Mouse (Mus musculus) ovary, postnatal 10 days (tissue): ENCODE data around the gene F8.
A peak's percentile ranks its signal among the peaks of the same experiment; 100 is the strongest.
"Not testable (repeated sequence)": the region's sequence is repeated elsewhere in the genome, so short reads cannot be mapped to it uniquely, and the experiment has no call there.

Experiments
- DNase-seq: peaks from one replicate; pipeline ENCODE4 v3.0.0; 2022; ENCODE audit warnings: low spot score

Gene F8

DNA sequence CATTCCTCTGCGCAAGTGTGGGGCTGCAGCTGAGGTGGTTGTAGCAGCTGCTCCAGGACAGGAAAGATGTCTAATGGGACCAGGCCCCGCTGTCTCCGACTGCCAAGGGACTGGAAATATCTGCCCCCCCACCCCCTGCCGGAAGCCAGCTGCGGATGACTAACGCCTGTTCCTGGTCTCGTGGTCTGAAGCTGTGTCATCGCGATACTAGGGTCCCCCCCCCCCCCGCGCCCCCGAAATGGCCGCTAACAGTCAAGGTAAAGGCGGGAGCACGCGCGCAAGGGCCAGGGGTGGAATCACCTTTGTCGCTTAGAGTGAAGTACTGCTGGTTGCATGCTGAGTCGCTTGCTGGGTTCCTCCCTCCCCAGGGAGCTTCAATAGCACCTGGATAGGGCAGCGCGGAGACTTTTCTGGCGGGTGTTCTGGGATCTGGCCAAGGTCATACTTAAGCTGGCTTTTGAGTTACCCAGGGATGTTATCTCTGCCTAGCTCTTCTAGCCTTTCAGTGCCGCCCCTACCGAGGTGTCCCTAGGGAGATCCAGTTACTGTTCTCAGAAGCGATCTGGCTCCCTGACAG is at the start of gene F8, which contains the start of gene Fundc2:
Gene F8, minus strand, starts transcription at position 421 of the 577 bp plus-strand sequence.
Gene Fundc2, plus strand, starts transcription at position 205 of the 577 bp plus-strand sequence.
- DNase-seq = peak; percentile 14

GRCm38 (mm10) chrX:75415936-75416785 is 33.7 kb upstream of the F8 start, which contains the start of the genes Cmc4, Mtcp1 and Brcc3:
Gene Cmc4, minus strand, starts transcription at chrX:75416584.
Gene Mtcp1, minus strand, starts transcription at chrX:75416588.
Gene Brcc3, plus strand, starts transcription at chrX:75416628.
- DNase-seq = peak; percentile 53

- DNase-seq = no peak
Observed at GRCm38 (mm10) chrX:75409711-75410110, 27.3 kb upstream of the F8 start.

DNA sequence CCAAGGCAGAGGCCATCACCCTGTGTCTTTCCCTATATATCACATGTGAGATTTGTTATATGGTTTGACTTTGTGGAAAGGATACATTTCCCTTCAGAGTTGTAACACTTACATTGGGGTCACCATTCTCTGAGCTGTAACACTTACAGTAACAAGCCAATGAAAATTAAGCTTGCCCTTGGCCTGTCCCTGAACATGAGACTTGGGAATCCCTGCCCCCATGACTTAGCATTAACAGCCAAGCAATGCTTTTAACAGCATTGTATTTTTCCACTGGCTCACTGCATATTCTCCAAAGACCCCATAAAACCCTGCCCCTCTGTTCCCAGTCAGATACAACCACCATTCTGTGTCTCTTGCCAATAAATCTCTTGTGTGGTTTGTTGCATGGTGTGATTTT is 20.9 kb upstream of the F8 start:
- DNase-seq = no peak

GRCm38 (mm10) chrX:75402668-75403067 is 20.3 kb upstream of the F8 start:
- DNase-seq = no peak

GRCm38 (mm10) chrX:75399471-75399870 is 17.1 kb upstream of the F8 start:
- DNase-seq = no peak

DNA sequence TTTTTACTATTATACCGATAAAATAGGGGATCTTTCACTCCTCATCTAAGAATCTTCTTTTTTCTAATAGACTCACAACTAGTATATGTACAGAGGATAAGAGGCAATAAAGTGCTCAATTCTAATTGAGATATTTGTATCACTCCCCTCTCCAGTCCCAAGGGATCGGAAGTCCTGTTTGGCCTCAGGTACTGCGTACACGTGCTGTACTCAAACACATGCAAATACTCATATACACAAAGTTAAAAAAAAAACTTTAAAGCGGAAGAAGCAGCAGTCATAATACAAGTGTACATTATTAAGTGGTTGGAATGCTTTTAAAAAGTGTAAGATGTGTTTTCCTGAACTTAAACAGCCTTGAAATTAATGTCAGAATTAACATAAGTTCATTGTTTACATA is 716 bp downstream of the F8 start:
- DNase-seq = no peak

DNA sequence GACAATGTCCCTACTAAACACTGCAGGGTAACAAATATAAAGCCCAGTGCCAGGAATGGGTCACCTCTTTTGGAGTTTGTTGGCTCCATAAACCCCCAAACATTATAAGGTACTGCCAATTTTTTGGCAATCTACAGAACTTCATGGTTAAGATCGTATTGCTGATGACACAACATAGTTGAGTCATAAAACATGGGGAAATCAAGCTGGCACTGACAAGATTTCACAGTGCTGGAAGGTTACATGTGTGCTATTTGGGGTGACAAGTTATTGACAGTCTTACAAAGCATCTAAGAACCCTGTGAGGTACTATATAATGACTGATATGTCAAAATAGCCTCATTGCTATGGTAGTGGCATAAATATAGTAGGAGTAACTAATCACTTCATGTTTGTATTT is 1.2 kb downstream of the F8 start:
- DNase-seq = no peak

- no peak for DNase-seq
Observed at GRCm38 (mm10) chrX:75376815-75377214, 5.6 kb downstream of the F8 start.

DNA sequence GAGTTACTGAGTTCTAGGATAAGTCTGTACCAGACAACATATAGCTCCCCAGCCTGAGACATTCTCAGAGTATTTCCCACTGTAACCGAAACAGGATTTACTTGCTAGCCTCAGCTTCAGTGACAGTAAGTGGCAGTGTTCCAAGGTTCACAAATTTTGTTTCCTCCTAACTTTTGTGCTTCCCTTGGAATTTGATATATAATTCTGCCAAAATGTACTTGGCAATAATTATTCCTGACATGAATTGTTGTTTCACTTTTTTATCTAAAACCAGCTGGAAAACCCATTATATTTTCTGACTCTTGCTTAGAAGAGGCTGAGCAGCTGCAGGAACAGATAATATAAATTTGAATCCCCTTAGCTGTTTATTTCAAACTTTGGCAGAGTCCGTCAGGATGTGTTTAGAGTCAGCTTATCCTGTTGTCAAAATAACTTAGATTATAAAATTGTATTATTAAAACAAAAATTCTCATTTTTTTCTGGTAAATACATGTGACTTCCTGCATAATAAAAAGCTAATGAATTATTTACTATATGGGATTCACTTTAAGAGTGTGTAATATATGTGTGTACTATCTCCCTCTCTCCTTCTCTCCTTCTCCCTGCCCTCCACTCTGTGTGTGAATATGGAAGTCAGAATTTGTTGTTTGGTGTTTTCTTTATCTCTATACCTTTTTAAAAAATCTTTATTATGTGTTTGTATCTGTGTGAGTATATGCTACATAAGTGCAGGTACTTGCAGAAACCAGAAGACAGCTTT is 9.6 kb downstream of the F8 start:
- DNase-seq = no peak

DNA sequence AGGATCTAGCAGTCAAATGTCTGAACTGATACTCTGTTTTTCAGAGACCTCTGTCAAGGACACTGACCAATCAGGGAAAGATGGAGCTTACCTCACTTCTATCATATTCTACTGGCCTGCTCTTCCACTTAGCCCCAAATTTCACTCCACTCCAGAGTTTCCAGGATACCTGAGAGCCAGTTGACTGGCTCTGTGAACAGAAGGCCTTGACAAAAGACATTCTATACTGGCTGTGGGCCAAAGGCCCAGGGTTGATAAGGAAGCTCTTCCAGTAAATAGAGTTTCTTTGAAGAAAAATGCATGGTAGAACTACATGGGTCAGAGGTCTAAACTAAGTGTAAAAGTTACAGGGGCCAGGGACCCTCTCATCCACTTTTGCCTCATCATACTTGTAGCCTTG is 12.2 kb downstream of the F8 start:
- no peak for DNase-seq

GRCm38 (mm10) chrX:75323556-75323955 is 58.9 kb downstream of the F8 start:
- no peak for DNase-seq

GRCm38 (mm10) chrX:75271676-75272075 is 110.7 kb downstream of the F8 start:
- DNase-seq = no peak

GRCm38 (mm10) chrX:75233603-75234376 is 148.6 kb downstream of the F8 start:
- not testable (repeated sequence) for DNase-seq

GRCm38 (mm10) chrX:75231456-75231855 is 151.0 kb downstream of the F8 start:
- no peak for DNase-seq

GRCm38 (mm10) chrX:75163670-75164069 is 218.7 kb downstream of the F8 start, which contains the start of gene Smim9:
Gene Smim9, minus strand, starts transcription at chrX:75163770.
- DNase-seq = no peak

DNA sequence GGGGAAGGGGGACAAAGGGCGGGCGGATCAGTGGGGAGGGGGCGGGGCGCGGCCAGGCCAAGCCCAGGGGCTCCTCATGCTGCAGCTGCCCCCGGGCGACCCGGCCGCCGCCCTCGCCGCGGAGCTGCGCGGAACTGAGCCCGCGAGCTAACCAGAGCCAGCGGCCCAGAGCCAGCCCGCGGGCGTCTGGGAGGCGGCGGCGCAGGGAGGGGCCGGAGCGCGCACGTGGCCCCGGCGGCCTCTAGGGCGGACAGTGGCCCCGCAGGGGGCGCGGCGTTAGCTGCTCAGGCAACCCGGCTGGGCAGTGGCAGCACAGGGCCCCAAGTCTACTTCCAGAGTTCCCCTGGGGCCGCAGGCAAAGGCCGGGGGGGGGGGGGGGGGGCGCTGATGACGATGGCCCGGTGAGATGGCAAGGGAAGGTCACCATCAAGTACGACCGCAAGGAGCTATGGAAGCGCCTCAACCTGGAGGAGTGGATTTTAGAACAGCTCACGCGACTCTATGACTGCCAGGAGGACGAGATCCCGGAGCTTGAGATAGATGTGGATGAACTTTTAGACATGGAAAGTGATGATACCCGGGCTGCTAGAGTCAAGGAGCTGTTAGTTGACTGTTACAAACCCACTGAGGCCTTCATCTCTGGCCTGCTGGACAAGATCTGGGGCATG is 226.7 kb downstream of the F8 start:
- DNase-seq = no peak

DNA sequence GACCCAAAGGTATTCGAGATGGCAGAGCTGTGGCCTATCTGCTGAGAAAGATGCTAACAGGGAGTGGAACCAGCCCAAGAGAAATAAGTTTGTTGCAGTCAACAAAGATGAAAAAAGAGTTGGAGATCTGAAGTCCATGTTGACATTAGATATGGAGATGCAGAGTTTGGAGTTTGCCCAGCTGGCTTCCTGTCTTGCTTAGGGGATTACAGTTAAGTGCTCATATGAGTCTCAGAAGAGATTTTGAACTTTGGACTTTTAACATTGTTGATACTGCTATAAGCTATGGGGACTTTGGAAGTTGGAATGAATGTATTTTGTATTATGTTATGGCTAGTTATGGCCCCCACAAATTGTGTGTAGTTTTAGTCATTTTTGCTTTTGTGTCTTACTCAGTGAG is 230.2 kb downstream of the F8 start:
- DNase-seq = no peak

- DNase-seq = no peak
Observed at GRCm38 (mm10) chrX:75150304-75150703, 232.1 kb downstream of the F8 start.

GRCm38 (mm10) chrX:75148414-75148813 is 234.0 kb downstream of the F8 start:
- no peak for DNase-seq

DNA sequence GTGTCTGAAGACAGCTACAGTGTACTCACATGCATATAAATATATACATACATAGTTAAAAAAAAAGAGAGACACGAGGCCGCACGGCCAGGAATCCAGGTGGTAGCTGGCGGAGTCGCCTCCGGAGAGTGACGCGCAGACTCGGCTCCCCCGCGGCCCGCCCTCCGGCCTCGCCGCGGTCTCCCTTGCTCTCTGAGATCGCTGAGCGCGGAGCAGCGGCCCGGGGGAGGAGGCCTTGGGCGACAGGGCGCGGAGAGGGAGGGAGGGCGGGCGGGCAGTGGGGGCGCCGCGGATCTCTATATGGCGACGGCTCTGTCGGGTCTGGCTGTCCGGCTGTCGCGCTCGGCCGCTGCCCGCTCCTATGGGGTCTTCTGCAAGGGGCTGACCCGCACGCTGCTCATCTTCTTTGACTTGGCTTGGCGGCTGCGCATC is 239.3 kb downstream of the F8 start:
- not testable (repeated sequence) for DNase-seq
